Mouse (Mus musculus): ENCODE measurements around the gene Kif26b. TPM values are rescaled to one million over a fixed set of nuclear protein-coding genes. Genes with fewer than 3 reads are reported as not detected.
A peak's percentile ranks its signal among the peaks of the same experiment; 100 is the strongest.

Gene Kif26b
- polyA plus RNA-seq, 1 experiment from 2014 or later, result 8.8 TPM

DNA sequence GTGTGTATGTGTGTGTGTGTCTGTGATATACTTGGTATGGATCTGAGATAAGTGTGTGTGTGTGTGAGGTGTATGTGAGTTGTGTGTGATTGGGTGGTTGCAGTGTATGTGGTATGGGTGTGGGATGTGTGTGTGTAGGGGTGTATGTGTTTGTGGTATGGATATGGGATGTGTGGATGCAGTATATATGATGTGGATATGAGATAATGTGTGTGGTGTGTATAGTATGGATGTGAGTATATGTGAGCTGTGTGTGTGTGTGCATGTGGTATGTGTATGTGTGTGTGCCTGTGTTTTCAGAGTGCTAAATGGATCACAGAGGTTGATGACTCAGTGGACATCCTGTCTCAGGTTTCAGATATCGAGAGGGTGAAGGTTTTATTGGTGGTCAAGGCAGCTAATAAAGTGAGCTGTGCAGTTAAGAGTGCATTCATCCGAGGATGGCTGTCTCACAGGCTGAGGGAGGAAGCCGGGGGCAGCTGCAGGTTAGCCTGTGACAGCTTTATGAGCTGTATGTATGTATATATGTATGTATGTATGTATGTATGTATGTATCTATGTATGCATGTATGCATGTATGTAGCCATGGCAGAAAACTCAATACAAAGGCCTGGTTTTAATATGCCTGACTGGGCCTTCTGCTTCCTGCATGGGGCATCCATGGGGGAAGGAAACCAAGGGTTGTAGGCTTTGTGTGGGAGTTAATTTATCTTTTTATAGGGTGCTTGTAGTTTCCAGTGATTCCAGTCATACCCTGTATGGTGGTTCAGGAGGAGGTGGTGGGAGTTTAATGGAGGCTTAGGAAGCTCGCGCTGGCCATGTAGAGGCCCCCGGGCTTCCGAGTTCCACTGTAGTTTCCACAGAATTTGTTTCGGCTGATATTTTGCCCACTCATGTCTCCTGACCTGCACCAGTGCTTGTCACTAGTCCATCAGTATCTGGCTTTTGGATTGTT, 14.3 kb downstream of the Kif26b start:
- Histone ChIP-seq H3K9me3 (no peaks in the 10 kb centered on the region), H3K9ac (no peak overlapping the region), H3K27me3 (replicated peaks) (no peaks in the 10 kb centered on the region), H3K4me3 (no peak overlapping the region), H3K4me1 (peaks cover 33% of the 10 kb centered on the region), H3K27ac (replicated peaks) (no peak overlapping the region), H3K36me3 (peaks cover 49% of the 10 kb centered on the region), H3K4me2 (no peak overlapping the region)
- no peak for ATAC-seq (ENCODE audit: extremely low read depth, insufficient number of reproducible peaks, low FRiP score, low TSS enrichment)
- 77% methylated on average over 8 of the region's 8 CpGs for WGBS

DNA sequence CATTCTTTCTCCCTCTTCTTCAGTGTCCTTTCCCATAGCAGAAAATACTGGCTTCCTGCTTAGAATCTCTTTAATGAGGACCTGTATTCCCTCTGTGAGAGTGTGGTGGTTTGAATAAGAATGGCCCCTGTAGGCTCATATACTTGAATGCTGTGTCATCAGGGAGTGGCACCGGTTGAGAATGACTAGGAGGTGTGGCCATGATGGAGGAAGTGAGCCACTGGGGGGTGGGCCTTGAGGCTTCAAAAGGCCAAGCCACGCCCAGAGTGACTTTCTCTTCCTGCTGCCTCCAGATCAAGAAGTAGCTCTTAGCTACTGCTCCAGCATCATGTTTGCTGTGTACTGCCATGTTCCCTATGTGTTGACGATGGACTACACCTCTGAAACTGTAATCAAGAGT, 15.7 kb downstream of the Kif26b start:
- H3K9me3 ChIP-seq, result no peaks in the 10 kb centered on the region
- H3K36me3 ChIP-seq, result peaks cover 43% of the 10 kb centered on the region
- H3K9ac ChIP-seq, result no peak overlapping the region
- no peak overlapping the region for H3K4me2 ChIP-seq
- H3K4me3 ChIP-seq, result no peak overlapping the region
- H3K4me1 ChIP-seq, result peaks cover 37% of the 10 kb centered on the region
- no peak for ATAC-seq (ENCODE audit: extremely low read depth, insufficient number of reproducible peaks, low FRiP score, low TSS enrichment)
- H3K27ac ChIP-seq (replicated peaks), result no peak overlapping the region
- no peaks in the 10 kb centered on the region for H3K27me3 ChIP-seq (replicated peaks)
- 81% methylated on average over 3 of the region's 3 CpGs for WGBS

GRCm38 (mm10) chr1:178549576-178549975, 20.7 kb downstream of the Kif26b start:
- no peak overlapping the region for H3K9ac ChIP-seq
- no peaks in the 10 kb centered on the region for H3K27me3 ChIP-seq (replicated peaks)
- no peak overlapping the region for H3K27ac ChIP-seq (replicated peaks)
- H3K36me3 ChIP-seq, result peaks cover 34% of the 10 kb centered on the region
- no peaks in the 10 kb centered on the region for H3K9me3 ChIP-seq
- ATAC-seq (ENCODE audit: extremely low read depth, insufficient number of reproducible peaks, low FRiP score, low TSS enrichment), result no peak
- no peak overlapping the region for H3K4me3 ChIP-seq
- H3K4me1 ChIP-seq, result peaks cover 55% of the 10 kb centered on the region
- 65% methylated on average over 4 of the region's 4 CpGs for WGBS
- H3K4me2 ChIP-seq, result no peak overlapping the region

DNA sequence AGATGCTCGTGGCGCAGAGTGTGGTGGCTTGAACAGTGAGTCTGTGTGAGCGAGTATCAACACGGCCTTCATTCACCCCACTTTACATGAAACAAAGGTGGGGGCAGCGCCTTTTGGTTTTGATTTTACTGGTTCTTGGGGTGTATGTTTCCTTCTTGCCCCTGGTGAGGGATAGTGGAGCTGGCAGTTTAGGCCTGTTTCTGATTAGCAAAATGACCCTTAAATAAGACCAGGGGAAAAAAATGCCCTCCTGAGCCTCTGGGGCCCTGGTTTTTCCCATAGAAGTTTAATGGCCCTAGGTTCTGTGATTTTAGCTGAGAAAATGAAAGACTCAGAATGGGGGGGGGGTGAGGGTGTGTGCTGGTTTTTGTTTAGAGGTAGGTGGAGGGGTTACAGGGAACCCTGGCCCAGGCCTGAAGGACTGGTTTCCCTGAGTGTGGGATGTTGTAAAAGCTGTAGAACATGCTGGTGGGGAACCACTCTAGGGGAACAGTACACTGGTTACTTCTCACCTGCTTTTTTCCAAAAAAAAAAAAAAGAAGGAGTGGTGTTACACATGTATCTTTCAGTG, 21.6 kb downstream of the Kif26b start:
- H3K4me1 ChIP-seq, result peaks cover 56% of the 10 kb centered on the region
- H3K9ac ChIP-seq, result no peak overlapping the region
- 89% methylated on average over 5 of the region's 5 CpGs for WGBS
- H3K27ac ChIP-seq (replicated peaks), result 0 out of 2 replicates have a peak overlapping the region, but pooled peaks have one; percentile 86
- no peak overlapping the region for H3K4me2 ChIP-seq
- H3K27me3 ChIP-seq (replicated peaks), result no peaks in the 10 kb centered on the region
- no peak overlapping the region for H3K4me3 ChIP-seq
- no peaks in the 10 kb centered on the region for H3K9me3 ChIP-seq
- H3K36me3 ChIP-seq, result peaks cover 25% of the 10 kb centered on the region
- ATAC-seq (ENCODE audit: extremely low read depth, insufficient number of reproducible peaks, low FRiP score, low TSS enrichment), result no peak

DNA sequence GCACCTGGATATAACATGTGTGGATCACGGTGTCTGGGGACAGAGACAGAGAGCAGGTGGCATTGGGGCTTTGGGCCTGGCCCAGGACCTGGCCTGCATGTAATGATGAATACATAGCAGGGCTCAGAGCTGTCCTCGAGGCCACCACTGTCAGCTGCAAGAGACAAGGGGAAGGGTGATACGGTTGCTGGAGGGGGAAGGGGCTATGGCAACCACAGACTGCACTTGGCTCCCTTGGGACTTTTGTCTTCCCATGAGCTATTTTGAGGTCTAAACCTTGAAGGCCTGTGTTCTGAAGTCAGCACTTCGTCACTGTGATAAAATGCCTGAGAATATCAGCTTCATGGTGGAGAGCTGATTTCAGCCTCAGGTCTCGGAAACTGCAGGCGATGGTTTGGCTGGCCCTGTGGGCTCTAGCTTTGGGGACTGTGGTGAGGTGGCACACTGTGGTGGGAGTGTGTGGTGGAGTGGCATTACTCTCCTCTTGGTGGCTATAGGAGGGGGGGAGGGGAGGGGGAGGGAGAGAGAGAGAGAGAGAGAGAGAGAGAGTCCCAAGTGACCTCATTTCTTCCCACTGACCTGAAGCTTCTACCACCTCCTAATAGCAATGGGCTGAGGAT, 23.5 kb downstream of the Kif26b start:
- H3K4me1 ChIP-seq, result peaks cover 61% of the 10 kb centered on the region
- no peaks in the 10 kb centered on the region for H3K27me3 ChIP-seq (replicated peaks)
- H3K27ac ChIP-seq (replicated peaks), result peak overlapping the region; percentile 86
- H3K9me3 ChIP-seq, result no peaks in the 10 kb centered on the region
- H3K36me3 ChIP-seq, result peaks cover 18% of the 10 kb centered on the region
- ATAC-seq (ENCODE audit: extremely low read depth, insufficient number of reproducible peaks, low FRiP score, low TSS enrichment), result peak; percentile 29; the same call in 1 of the 2 replicates
- WGBS, result 28% methylated on average over 6 of the region's 6 CpGs
- peak overlapping the region; percentile 66; the same call in 1 of the 2 replicates for H3K9ac ChIP-seq
- peak overlapping the region; percentile 45 for H3K4me2 ChIP-seq
- no peak overlapping the region for H3K4me3 ChIP-seq

GRCm38 (mm10) chr1:178552898-178553284, 24.0 kb downstream of the Kif26b start:
- H3K9me3 ChIP-seq, result no peaks in the 10 kb centered on the region
- no peak for ATAC-seq (ENCODE audit: extremely low read depth, insufficient number of reproducible peaks, low FRiP score, low TSS enrichment)
- H3K9ac ChIP-seq, result peak overlapping the region; percentile 66
- peaks cover 18% of the 10 kb centered on the region for H3K36me3 ChIP-seq
- H3K4me1 ChIP-seq, result peaks cover 61% of the 10 kb centered on the region
- 32% methylated on average over 10 of the region's 10 CpGs for WGBS
- no peaks in the 10 kb centered on the region for H3K27me3 ChIP-seq (replicated peaks)
- peak overlapping the region; percentile 45 for H3K4me2 ChIP-seq
- H3K4me3 ChIP-seq, result no peak overlapping the region
- H3K27ac ChIP-seq (replicated peaks), result peak overlapping the region; percentile 86

GRCm38 (mm10) chr1:178556226-178556625, 27.3 kb downstream of the Kif26b start:
- Histone ChIP-seq H3K4me3 (no peak overlapping the region), H3K36me3 (peaks cover 40% of the 10 kb centered on the region), H3K4me1 (peaks cover 45% of the 10 kb centered on the region), H3K27ac (replicated peaks) (no peak overlapping the region), H3K27me3 (replicated peaks) (no peaks in the 10 kb centered on the region), H3K9me3 (peaks cover 11% of the 10 kb centered on the region), H3K4me2 (no peak overlapping the region), H3K9ac (no peak overlapping the region)
- 82% methylated on average over 8 of the region's 8 CpGs for WGBS
- ATAC-seq (ENCODE audit: extremely low read depth, insufficient number of reproducible peaks, low FRiP score, low TSS enrichment), result no peak

- Histone ChIP-seq H3K27me3 (replicated peaks) (no peaks in the 10 kb centered on the region), H3K4me1 (peaks cover 38% of the 10 kb centered on the region), H3K4me3 (no peak overlapping the region), H3K27ac (replicated peaks) (no peak overlapping the region), H3K4me2 (no peak overlapping the region), H3K9ac (no peak overlapping the region), H3K9me3 (peaks cover 11% of the 10 kb centered on the region), H3K36me3 (peaks cover 40% of the 10 kb centered on the region)
- ATAC-seq (ENCODE audit: extremely low read depth, insufficient number of reproducible peaks, low FRiP score, low TSS enrichment), result no peak
- 95% methylated on average over 1 of the region's 1 CpGs for WGBS
These were observed 31.1 kb downstream of the Kif26b start for GRCm38 (mm10) chr1:178560043-178560442.

DNA sequence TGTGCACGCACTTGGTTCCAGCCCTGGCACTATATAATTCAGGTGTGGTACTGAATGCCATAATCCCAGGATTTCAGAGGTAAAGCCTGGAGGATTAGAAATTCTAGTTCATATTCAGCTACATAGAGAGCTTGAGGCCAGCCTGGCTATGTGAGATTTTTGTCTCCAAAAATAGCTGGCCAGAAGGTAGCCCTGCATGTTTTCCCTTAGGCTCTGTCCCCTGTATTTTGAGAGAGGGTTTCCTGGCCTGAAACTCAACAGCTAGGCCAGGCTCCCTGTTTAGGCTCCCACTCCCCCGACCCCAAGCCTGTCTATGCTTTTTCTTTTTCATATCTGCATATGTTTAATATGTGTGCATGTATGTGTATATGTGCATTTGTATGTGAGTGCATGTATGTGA, 34.9 kb downstream of the Kif26b start:
- Histone ChIP-seq H3K36me3 (peaks cover 20% of the 10 kb centered on the region), H3K27ac (replicated peaks) (peak overlapping the region; percentile 62)
- ATAC-seq (ENCODE audit: extremely low read depth, insufficient number of reproducible peaks, low FRiP score, low TSS enrichment), result no peak

GRCm38 (mm10) chr1:178564800-178565199, 35.9 kb downstream of the Kif26b start:
- H3K36me3 ChIP-seq, result peaks cover 11% of the 10 kb centered on the region
- peaks cover 57% of the 10 kb centered on the region for H3K4me1 ChIP-seq
- 76% methylated on average over 3 of the region's 4 CpGs for WGBS
- ATAC-seq (ENCODE audit: extremely low read depth, insufficient number of reproducible peaks, low FRiP score, low TSS enrichment), result no peak
- H3K27me3 ChIP-seq (replicated peaks), result no peaks in the 10 kb centered on the region
- no peak overlapping the region for H3K4me2 ChIP-seq
- no peak overlapping the region for H3K9ac ChIP-seq
- no peak overlapping the region for H3K27ac ChIP-seq (replicated peaks)
- H3K9me3 ChIP-seq, result peaks cover 5% of the 10 kb centered on the region
- H3K4me3 ChIP-seq, result no peak overlapping the region

More for the DNA sequence above, 34.9 kb downstream of the Kif26b start:
- Histone ChIP-seq H3K9me3 (peaks cover 11% of the 10 kb centered on the region), H3K9ac (0 out of 2 replicates have a peak overlapping the region, but pooled peaks have one; percentile 13), H3K4me1 (peaks cover 51% of the 10 kb centered on the region), H3K4me3 (no peak overlapping the region), H3K4me2 (0 out of 2 replicates have a peak overlapping the region, but pooled peaks have one; percentile 2), H3K27me3 (replicated peaks) (no peaks in the 10 kb centered on the region)
- WGBS, result 64% methylated on average over 2 of the region's 2 CpGs

Data from heart, embryonic 13.5 days (tissue).